Mouse (Mus musculus) adrenal gland, adult (tissue): ENCODE measurements around the gene Cept1.
A peak's percentile ranks its signal among the peaks of the same experiment; 100 is the strongest.
"Not testable (repeated sequence)": the region's sequence is repeated elsewhere in the genome, so short reads cannot be mapped to it uniquely, and the experiment has no call there.

Experiments used
- DNase-seq, 2 experiments: peaks; one replicate each; pipeline ENCODE4 v3.0.0; 2022 to 2023; ENCODE audit warnings: low spot score in 1 of 2; ENCODE audit not compliant: inconsistent age in 2 of 2

Gene Cept1

DNA sequence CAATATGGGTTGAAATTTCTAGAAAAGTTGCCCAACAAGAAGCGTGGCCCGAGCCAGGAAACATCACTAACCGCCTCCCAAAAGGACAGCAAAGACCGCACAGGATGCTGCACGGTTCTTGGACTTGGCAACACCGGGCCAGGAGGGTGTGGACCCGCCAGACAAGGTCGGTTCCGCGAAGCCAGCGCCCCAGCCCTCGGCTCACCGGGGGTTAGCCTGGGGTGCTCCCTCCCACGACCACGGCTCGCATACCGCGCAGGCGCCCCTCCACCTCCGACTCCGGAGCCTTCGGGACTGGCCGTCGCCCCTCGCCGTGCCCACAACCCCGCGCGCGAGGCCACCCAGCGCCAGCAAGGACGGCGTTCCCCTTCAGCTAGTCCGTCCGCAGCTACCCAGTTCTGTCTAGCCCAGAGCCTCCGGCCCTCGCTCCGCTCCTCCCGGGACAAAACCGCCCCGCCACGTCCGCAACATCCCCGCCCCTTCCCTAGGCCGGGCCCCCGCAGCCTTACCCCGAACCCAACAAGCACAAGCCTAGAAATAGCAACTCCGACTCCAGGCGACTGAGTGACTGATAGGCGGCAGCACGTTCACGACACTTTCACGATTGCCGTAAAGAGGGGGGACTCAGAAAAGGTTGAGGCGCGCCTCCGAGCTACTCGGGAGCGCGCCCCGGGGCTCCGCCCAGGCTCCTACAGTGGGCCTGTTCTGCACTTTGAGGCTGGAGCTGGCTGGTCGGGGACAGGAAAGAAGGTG lies at the start of gene Cept1, which contains the start of gene Dram2:
Gene Cept1, minus strand, starts transcription at position 632 of the 753 bp plus-strand sequence.
Gene Dram2, plus strand, starts transcription at position 628 of the 753 bp plus-strand sequence.
- DNase-seq: peak; percentile 94 to 97

DNA sequence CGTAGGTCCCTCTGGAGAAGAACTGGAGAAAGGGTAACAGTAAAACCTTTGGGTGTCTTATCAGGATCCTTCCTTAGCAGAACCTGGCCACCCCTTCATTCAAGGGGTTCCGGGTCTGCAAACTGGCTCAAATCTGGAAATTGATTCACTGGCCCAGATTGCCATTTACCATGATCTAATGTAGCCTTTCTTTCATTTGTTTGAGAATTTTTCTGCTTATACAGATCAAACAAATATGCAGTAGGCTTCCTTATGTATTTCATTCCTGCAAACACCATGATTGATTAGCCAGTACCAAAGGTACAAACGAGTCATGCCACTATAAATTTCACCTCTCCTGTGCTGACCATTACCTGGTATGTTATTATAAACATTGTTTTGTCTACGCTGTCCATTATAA lies 46.0 kb upstream of the Cept1 start:
- DNase-seq: not testable (repeated sequence)

DNA sequence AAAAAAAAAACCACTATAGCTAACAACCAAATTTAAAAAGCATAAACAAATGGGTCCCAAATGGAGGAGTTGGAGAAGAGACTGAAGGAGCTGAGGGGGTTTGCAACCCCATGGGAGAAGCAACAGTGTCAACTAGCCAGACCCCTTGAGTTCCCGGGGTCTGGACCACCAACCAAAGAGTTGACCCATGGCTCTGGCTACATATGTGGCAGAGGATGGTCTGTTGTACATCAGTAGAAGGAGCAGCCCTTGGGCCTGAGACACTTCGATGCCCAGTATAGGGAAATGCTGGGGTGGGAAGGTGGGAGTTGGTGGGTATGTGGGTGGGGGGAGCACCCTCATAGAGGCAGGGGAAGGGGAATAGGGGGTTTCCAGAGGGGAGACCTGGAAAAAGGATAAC lies 31.7 kb upstream of the Cept1 start:
- no peak for DNase-seq

DNA sequence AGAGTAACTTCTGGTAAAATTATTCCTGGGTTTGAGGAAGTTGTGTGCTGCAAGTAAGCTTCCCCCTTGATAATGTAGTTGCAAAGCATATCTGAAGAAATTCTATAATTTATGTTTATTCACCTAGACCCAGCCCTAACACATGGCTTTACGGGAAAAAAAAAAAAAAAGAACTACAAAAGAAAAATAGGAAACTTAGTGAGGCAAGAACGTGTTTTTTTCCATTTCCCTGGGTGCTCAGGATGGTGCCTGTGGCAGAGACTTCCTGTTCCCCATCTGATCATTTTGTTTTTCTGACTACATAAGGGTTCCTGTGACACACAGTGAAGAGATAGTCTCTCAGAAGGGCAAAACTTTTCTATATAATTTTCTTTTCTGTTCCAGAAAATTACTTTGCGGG lies 25.6 kb upstream of the Cept1 start:
- DNase-seq: no peak

DNA sequence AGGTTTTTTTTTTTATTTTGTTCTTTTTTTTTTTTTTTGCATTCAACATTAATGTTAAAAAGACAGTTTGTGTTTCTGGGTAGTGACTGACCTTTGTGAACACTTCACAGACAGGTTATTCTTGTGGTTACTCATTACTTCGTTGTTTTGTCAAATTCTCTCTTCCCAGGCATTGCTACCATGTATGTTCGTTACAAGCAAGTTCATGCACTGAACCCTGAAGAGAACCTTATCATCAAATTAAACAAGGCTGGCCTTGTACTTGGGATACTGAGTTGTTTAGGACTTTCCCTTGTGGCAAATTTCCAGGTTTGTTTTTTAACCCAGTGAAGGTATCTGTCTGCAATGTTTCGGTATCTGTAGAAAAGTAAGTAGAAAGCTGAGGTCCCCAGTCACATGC lies 18.3 kb upstream of the Cept1 start:
- no peak for DNase-seq

DNA sequence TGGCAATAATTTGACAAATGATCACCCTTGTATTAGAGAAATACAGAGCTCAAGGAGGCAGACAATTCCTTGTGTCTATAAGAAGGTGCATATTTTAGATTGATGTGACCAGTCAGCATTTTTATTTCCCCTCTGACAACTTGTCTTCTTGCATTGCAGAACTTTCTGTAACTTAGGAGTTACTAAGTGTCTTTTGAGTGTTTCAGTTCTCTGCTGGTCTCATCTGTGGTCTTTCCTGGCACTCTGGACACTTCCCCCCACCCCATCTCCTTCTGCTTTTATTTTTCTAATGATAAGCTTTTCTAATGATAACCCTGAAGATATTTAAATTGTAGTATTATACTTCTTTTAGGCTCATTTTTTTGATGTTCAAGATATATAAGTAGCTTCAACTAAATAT lies 10.7 kb upstream of the Cept1 start:
- no peak for DNase-seq

DNA sequence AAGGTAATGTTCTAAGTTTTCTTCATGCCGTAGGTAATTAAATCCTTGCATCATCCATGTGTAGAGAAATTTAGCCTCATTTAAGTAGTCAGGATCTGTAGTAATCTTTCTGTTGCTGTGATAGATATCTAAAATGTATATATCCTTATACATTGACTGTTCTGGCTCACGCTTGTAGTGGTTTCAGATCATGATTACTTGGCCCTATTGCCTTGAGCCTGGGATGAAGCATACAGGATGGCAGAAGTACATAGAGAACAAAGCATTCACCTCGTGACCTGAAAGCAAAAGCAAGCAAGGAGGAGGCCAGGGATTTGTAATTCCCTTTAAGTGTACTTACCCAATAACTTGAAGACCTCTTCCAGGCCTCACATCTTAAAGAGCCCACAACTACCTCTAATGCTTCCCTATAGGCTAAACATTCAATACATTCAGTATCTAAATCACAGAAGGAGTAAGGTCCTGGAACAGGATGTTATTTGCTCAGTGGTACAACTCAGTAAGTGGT lies 8.2 kb upstream of the Cept1 start:
- DNase-seq: no peak

DNA sequence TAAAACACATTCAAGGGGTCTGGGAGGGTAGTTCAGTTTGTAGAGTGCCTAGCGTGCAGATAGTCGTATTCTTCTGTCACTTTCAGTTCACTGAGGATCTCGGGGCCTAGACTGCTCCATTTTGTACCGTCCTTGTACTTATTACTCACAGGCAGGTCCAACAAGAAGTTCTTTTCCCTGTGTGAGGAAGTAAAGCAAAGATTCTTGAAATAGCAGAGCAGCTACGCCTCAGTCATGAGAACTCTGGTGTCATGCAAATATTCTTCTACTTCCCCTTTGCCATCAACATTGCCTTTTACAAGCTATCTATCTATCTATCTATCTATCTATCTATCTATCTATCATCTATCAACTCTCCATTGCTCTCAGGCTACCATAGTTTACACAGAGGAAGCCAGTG lies 5.8 kb upstream of the Cept1 start:
- DNase-seq: no peak

DNA sequence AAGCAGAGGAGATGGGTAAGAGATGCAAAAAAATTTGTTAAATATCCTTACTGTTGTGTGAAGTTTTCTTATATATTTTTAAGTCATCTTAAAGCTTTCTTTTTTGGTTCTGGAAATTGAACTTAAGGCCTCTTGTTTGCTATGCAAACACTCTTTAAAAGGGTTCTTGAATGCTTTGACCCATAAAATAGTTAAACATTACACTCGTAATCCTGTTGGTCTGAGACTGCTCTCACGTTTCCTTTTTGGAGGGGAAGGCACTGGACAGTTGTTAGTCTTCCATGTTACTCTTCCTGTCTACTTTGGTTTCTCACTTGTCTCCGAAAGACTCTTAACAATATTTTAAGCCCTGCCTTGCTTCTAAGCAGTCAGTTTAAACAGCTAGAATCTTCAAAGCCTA lies 1.4 kb upstream of the Cept1 start:
- DNase-seq: no peak

DNA sequence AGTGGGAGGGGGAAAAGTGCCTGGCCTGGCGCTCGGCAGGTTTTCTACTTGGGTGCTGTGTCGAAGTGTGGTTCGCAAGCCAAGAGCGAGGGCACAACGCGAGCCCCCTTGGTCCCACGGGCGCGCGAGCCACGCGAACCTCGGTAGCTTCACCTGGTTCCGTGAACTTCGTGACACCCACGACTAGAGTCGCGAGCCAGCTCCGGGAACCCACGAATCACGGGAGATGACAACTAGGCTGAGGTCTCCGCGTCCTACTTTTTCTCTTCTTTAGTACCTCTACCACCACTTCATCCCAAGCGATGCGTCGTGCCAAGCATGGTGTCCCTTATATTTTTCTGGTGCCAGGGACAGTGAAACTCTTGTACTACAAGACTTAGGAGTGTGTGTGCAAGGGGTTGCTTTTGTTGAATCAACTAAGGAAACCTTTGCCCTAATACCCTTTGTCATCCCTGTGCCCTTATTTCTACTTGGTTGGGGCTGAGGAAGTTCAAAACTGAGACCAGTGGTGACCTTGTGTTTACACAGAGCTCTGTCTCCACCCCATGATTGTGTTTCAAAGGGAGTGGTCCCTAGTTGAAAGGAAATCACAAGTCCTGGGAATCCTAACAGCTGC lies 430 bp upstream of the Cept1 start:
- DNase-seq: peak in 1 of 2 experiments; percentile 81

DNA sequence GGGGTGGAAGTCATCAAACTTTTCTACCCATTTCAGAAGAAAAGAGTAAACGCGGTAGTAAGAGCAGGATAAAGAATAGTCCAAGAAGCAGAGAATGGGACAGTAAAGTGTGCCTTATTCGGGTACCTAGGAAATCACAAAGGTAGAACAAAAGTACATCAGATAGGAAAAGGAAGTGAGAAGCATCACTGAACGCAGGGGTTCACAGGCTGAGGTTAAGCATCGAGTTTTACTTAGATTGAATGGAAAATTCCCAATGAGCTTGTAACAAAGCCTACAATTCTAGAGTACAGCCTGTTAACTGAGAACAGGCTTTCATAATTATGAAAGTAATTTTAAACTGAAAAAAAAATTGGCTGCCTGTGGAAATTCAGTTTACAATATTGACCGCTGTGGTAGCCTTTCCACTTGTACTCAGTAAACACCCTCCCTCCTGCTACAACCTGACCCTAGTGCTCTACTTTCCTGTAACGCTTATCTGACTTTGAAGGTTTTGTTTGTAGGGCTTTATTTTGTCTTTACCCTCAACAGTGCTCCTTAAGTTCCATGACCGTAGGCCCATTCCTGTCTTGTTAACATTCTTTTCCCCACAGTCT lies 2.8 kb downstream of the Cept1 start:
- DNase-seq: no peak

DNA sequence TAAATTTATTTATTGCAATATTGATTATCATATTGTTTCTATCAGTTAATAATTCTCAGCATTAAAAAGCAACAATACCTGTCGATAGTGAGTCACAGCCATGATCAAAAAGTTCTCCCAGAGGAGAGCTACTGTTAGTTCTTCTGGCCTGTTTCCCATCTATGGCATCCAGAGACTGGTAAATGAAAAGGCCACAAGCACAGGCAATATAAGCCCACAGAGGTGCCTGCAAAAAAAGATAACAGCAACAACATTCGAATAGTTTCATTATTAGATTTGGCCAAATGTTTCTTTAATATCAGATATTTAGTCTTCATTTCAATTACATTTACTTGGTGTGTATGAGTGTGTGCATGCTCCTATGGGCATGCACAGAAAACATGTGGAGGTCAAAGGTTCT lies 14.3 kb downstream of the Cept1 start:
- no peak for DNase-seq

DNA sequence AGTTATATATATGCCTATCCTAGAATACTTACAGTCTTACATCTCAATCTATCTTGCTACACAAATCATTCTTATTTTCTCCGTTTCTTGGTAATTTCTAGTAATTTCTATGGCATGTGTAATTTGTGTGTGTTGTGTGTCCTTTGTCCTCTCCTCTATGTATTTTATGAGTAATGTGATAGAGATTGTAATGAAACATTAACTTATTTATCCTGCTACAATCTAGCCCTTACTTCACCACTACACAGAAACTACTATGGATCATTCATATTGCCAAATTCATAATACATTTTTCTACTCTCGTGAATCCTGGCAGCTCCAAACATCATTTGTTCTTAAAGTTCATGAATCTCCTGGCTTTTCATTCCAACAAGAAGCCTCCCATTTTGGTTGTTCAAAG lies 19.6 kb downstream of the Cept1 start:
- DNase-seq: no peak

DNA sequence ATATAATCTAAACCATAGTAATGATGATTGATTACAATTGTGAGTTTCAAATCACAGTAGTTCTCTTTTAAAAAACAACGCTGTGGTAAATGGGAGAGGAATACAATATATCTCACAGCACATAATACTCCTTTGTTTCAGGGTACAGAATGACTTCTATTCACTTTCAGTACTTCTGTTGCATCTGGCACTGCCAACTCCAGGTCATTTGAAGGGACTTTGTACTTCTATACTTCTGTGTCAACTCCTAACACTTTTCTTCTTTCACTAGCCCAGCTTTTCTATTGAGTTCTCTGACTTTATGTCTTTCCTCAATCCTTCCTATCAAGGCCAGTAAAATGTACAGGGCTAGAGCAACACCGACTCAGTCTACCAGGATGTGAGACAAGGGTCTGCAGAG lies 21.2 kb downstream of the Cept1 start:
- no peak for DNase-seq

DNA sequence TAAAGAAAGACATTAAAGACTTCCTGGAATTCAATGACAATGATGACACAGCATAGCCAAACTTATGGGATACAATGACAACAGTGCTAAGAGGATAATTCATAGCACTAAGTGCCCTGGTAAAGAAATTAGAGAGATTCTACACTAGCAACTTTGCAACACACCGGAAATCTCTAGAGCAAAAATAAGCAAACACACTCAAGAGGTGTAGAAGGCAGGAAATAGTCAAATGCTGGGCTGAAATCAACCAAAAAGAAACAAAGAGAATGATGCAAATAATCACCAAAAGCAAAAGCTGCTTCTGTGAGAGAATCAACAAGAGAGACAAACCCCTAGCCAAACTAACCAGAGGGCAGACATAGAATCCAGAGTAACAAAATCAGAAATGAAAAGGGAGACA lies 24.9 kb downstream of the Cept1 start:
- DNase-seq: no peak

DNA sequence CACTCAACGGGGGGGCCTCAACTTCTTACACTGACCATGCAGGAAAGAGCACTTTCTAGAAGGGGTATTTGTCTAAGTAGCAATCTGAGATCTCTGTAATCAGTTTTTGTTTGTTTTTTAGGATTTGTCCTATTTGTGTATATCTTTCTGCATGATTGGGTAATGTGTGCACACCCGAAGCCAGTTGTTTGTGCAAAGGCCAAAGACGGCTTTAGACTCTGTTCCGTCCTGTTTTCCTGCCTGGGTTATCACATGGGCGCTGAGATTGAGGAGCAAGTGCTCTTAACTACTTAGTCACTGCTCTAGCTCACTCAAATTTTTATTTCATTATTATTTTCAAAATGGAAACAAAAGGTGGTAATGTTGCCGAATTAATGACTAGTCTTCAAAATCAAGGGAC lies 32.6 kb downstream of the Cept1 start:
- no peak for DNase-seq

DNA sequence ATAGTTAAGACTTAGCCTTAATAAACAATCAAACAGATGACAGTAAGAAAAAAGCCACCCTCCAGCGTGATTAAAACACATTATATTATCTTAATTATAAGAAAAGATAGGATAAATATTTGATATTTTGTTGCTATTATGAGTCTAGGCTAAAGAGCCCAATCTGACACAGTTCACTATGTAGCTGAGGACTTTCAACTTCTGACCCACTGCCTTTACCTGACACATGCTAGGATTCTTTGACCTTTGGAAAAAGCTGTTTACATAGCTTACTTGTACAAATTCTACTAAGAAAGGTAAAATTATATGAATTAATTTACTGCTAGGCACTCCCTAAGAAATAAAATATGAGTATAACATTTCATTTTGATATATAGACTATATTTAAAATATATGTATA lies 36.9 kb downstream of the Cept1 start:
- DNase-seq: no peak

DNA sequence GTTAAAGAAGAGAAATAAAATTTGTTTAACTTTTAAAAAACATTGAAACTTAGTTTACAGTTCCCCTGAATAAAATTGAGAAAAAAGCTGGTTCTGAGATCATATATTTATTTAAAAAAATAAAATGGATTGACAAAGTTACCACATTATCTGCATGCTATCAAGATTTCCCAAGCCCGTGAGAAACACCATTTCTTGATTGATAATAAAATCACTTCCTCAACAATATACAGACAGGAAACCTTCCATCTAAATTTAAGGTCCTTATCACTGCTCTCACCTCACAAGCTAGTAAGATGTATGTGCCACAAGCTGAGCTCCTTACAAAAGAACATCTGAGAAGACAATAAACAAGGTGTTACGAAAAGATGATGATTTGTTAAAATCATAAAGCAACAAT lies 44.7 kb downstream of the Cept1 start:
- DNase-seq: no peak

DNA sequence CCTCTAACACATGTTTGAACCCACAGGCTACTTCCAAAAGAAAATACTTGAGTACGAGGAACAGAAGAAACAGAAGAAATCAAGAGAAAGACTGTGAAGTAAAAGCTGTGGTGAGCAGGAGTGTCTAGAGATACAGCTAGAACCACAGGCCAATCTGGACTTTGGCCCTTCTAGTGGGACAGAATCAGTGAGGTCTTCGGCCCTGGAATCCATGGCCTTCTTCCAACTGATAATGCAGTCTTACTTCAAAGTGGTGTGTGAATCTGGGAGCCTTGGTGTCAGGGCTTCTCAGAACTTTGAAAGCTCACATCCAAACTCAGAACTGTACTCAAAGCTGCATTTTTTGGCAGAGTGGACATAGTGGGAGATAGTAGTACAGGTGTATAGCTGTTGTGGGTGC lies 47.1 kb downstream of the Cept1 start:
- peak in 1 of 2 experiments; percentile 41 for DNase-seq

DNA sequence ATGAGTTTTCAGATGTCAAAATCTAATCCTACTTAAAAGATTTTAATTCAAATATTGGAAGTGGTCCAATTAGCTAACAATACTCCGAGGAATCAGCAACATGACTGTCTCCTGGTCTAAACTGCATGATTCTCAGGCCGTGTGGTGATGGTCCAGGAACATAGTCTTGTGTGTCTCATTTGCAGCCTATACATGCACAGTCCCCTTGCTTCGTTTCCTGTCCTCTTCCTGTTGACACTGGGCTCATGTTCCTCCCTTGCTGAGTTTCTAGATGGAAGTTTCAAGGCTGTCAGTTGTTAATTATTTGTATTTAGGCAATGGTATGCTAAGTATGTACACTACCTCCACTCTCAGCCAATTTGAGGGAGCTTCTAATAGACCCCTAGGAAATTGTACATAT lies 50.6 kb downstream of the Cept1 start:
- DNase-seq: no peak

DNA sequence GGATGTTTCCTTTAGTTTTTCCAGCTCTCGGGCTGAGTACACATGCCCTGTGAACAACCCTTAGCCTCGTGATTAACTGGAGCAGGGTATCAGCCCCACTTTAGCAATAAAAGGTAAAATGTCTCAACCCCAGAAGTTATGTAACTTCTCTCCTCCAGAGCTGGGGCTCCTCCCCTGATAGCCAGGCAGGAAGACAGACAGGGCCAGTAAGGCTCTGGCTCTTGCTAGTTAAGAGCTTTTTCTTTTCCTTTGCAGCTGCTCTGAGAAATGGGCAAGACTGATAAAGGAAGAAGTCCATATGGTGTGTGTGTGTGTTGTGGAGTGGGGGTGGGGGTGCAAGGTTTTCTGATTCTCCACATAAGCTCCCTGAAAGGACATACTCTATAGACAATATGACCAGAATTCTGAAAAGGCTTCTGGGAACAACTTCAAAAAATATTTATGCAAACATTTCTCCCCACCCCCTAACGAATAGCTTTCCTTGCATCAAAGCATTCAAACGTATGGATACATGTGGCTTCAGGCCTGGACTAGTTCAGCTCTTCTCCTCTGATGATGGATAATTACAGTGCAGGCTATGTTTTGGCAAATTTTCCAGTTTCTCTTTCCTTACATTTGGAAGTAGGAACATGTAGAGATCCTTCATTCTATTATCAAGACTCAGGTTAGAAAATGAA lies 51.4 kb downstream of the Cept1 start:
- peak in 1 of 2 experiments; percentile 59 for DNase-seq
